Mouse (Mus musculus) heart, embryonic 13.5 days (tissue): ENCODE results near the gene Prrx1. TPM values are rescaled to one million over a fixed set of nuclear protein-coding genes. Genes with fewer than 3 reads are reported as not detected.

ENCODE experiments used
- ATAC-seq: fragments of 200-750 bp; cut with Nextera tagmentation; 2 replicates; pipeline ENCODE4 v1.8.0; 2017; ENCODE audit warnings: moderate TSS enrichment; ENCODE audit not compliant: insufficient number of reproducible peaks, low FRiP score, low TSS enrichment; ENCODE audit errors: extremely low read depth
- H3K27ac ChIP-seq: fragments of 300-500 bp; sonication (generic); replicated peaks from 2 replicates; pipeline ENCODE4 v1.5.1; 2015; ENCODE audit warnings: moderate library complexity, mild to moderate bottlenecking, inconsistent platforms
- H3K27me3 ChIP-seq: fragments of 300-500 bp; sonication (generic); replicated peaks from 2 replicates; pipeline ENCODE4 v1.6.1; 2015; ENCODE audit warnings: mild to moderate bottlenecking, inconsistent platforms
- H3K36me3 ChIP-seq: fragments of 300-500 bp; sonication (generic); 2 replicates; pipeline ENCODE4 v1.6.1; 2015; ENCODE audit warnings: mild to moderate bottlenecking, inconsistent platforms
- H3K4me1 ChIP-seq: fragments of 300-500 bp; sonication (generic); 2 replicates; pipeline ENCODE4 v1.6.1; 2015; ENCODE audit warnings: inconsistent platforms
- H3K4me2 ChIP-seq: fragments of 300-500 bp; sonication (generic); 2 replicates; pipeline ENCODE4 v1.6.1; 2015; ENCODE audit warnings: inconsistent platforms, mild to moderate bottlenecking, moderate library complexity
- H3K4me3 ChIP-seq: fragments of 300-500 bp; sonication (generic); 2 replicates; pipeline ENCODE4 v1.5.1; 2015; ENCODE audit warnings: moderate library complexity, mild to moderate bottlenecking, inconsistent platforms
- H3K9ac ChIP-seq: fragments of 300-500 bp; sonication (generic); 2 replicates; pipeline ENCODE4 v1.6.1; 2015; ENCODE audit warnings: inconsistent platforms, mild to moderate bottlenecking, moderate library complexity
- H3K9me3 ChIP-seq: fragments of 300-500 bp; sonication (generic); 2 replicates; pipeline ENCODE4 v1.6.1; 2016; ENCODE audit warnings: inconsistent platforms
- WGBS: fragments of 180-500 bp; shearing (Covaris S2); methylation state at CpG from one replicate; pipeline ENCODE4 v1.1.7; 2015; ENCODE audit warnings: mixed read lengths; 5-methylcytosine and 5-hydroxymethylcytosine counted together
- polyA plus RNA-seq: library from polyadenylated mRNA; unstranded; fragments of >200 nt; fragmentation: Nextera tagmentation; extraction: Ambion mirVana; gene quantifications from 2 replicates; pipeline ENCODE4 v1.2.1, GENCODE M21; 2015

The Prrx1 gene
- polyA plus RNA-seq, 1 experiment from 2014 or later: 8.2 TPM

- H3K4me1 ChIP-seq: peaks cover 5% of the 10 kb centered on the region
- H3K27ac ChIP-seq: no peak overlapping the region
- no peaks in the 10 kb centered on the region for H3K27me3 ChIP-seq
- ATAC-seq: no peak
- H3K4me2 ChIP-seq: no peak overlapping the region
- WGBS: 86% methylated on average over 2 of the region's 2 CpGs
- H3K9me3 ChIP-seq: no peaks in the 10 kb centered on the region
- peaks cover 15% of the 10 kb centered on the region; the same call in 1 of the 2 replicates for H3K36me3 ChIP-seq
- H3K4me3 ChIP-seq: no peak overlapping the region
- H3K9ac ChIP-seq: no peak overlapping the region
Measured at GRCm38 (mm10) chr1:163255884-163256283, 57.6 kb downstream of the Prrx1 start.

DNA sequence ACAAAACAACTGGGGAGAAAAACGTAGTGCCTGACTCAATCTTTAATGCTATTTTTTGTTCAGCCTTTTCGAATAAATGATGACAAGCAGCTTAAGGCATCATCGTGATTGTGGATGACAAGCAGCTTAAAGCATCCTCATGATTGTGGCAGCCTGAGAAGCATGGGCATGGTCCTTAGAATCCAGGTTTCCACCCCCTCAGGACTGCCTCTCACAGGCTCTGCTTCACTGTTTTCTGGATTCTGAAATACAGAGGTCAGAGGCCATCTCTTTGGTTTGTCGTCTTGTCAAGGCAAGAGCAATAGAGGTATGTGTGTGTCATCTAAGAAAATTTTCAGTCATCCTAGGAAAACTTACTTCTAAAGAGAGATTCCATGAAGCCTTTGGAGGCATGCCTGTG lies 60.7 kb downstream of the Prrx1 start:
- Histone ChIP-seq H3K27ac (no peak overlapping the region), H3K27me3 (no peaks in the 10 kb centered on the region), H3K4me3 (no peak overlapping the region), H3K4me2 (no peak overlapping the region), H3K36me3 (peaks cover 11% of the 10 kb centered on the region; the same call in 1 of the 2 replicates), H3K9ac (no peak overlapping the region), H3K9me3 (no peaks in the 10 kb centered on the region), H3K4me1 (peaks cover 5% of the 10 kb centered on the region)
- WGBS: 68% methylated on average over 4 of the region's 4 CpGs
- ATAC-seq: no peak

DNA sequence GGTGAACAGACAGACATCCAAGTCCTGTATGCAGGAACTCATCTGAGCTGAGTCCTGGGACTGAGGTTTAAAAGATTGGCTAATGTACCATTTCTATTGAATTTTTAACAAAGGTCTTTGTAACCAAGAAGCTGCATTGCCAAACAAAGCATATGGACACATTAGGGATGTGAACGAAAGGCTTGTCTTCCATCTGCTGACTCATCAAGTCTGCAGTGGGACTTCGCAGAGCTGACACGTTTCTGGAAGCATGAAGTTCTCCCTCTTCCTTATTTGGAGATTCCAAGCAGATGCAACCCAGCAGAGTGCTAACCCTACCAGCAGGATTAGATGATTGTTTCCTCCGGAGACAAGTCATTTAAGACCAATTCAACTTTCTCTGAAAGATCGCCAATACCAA lies 61.2 kb downstream of the Prrx1 start:
- 68% methylated on average over 5 of the region's 5 CpGs for WGBS

GRCm38 (mm10) chr1:163251766-163252165 lies 61.7 kb downstream of the Prrx1 start:
- 54% methylated on average over 1 of the region's 1 CpGs for whole genome bisulfite sequencing
- Histone ChIP-seq H3K9me3 (no peaks in the 10 kb centered on the region), H3K4me3 (no peak overlapping the region), H3K36me3 (0 out of 2 replicates have a peak, but pooled peaks cover 7% of the 10 kb centered on the region), H3K4me2 (no peak overlapping the region), H3K9ac (no peak overlapping the region), H3K27me3 (no peaks in the 10 kb centered on the region), H3K27ac (no peak overlapping the region), H3K4me1 (peaks cover 5% of the 10 kb centered on the region)
- ATAC-seq: no peak

More for the DNA sequence above, 61.2 kb downstream of the Prrx1 start:
- H3K4me3 ChIP-seq: no peak overlapping the region
- H3K36me3 ChIP-seq: peaks cover 7% of the 10 kb centered on the region; the same call in 1 of the 2 replicates
- H3K9ac ChIP-seq: no peak overlapping the region
- no peak for ATAC-seq
- no peak overlapping the region for H3K27ac ChIP-seq
- H3K4me2 ChIP-seq: no peak overlapping the region
- H3K4me1 ChIP-seq: peaks cover 5% of the 10 kb centered on the region
- H3K27me3 ChIP-seq: no peaks in the 10 kb centered on the region
- no peaks in the 10 kb centered on the region for H3K9me3 ChIP-seq

DNA sequence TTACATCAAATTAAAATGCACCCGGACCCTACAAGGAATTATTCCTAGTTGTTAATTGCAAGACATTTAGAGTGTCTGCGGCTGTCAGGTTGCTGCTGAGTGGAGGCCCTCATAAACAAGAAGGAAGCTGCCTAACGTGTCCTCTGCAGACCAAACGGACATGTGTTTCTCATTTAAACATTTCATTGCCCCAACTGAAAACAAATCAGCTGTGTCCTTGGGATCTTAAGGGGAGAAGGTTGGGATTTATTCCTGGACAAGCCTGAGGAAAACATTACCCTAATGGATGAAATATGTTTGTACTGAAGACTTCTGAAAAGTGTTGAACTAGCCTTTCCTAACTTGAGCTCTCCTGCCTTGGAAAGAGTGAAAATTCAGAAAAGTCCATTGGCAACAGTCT lies 74.6 kb downstream of the Prrx1 start:
- no peaks in the 10 kb centered on the region for H3K27me3 ChIP-seq
- no peaks in the 10 kb centered on the region for H3K9me3 ChIP-seq
- no peak for ATAC-seq
- no peak overlapping the region for H3K4me3 ChIP-seq
- no peak overlapping the region for H3K4me2 ChIP-seq
- H3K9ac ChIP-seq: no peak overlapping the region
- 66% methylated on average over 4 of the region's 4 CpGs for WGBS
- H3K4me1 ChIP-seq: no peaks in the 10 kb centered on the region
- no peaks in the 10 kb centered on the region for H3K36me3 ChIP-seq
- no peak overlapping the region for H3K27ac ChIP-seq

DNA sequence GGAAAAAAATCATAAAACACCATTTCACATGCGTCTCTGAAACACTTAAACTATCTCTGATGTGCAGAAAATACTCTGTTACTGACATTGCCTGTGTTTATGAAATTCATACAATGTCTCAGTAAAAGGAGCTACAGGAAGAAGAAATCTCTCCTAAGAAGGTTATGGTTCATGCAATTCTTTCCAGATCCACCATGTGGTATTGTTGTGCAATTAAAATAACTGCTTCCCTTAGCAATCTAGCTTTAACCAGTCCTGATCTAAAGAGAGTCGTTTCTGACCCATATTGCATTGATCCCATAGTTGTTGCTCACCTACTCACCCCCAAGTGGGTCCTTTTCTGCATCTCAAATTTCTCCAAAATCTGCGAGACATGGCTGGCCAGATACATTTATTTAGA lies 82.3 kb downstream of the Prrx1 start:
- Histone ChIP-seq H3K4me3 (no peak overlapping the region), H3K4me2 (no peak overlapping the region), H3K27ac (no peak overlapping the region), H3K9me3 (peaks cover 4% of the 10 kb centered on the region; the same call in 1 of the 2 replicates), H3K9ac (no peak overlapping the region), H3K4me1 (no peaks in the 10 kb centered on the region), H3K36me3 (no peaks in the 10 kb centered on the region), H3K27me3 (no peaks in the 10 kb centered on the region)
- WGBS: 65% methylated on average over 3 of the region's 3 CpGs
- ATAC-seq: no peak

DNA sequence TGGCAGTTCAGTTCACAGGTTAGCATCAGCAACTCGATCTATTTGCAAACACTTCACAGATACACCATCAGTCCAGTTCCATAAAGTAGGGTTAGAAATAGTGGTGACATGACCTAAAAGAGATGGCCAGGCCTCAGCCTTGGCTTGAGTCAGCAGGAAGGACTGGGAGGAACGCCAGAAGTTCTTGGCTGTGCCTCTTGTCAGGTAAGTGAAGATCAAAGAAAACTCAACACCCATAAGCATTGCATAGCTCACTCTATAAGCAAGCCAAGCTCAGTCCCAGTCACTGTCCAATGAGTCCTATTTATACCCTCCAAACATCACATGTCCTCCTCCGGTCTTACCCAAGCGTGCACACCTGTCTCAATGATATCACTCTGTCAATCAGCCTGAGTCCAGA lies 87.2 kb downstream of the Prrx1 start:
- H3K4me1 ChIP-seq: no peaks in the 10 kb centered on the region
- WGBS: 69% methylated on average over 4 of the region's 4 CpGs
- no peak for ATAC-seq
- no peaks in the 10 kb centered on the region for H3K27me3 ChIP-seq
- no peak overlapping the region for H3K9ac ChIP-seq
- H3K36me3 ChIP-seq: no peaks in the 10 kb centered on the region
- H3K9me3 ChIP-seq: peaks cover 4% of the 10 kb centered on the region; the same call in 1 of the 2 replicates
- H3K4me2 ChIP-seq: no peak overlapping the region
- H3K27ac ChIP-seq: no peak overlapping the region
- H3K4me3 ChIP-seq: no peak overlapping the region

GRCm38 (mm10) chr1:163221767-163222166 lies 91.7 kb downstream of the Prrx1 start:
- 70% methylated on average over 1 of the region's 1 CpGs for WGBS
- Histone ChIP-seq H3K27ac (no peak overlapping the region), H3K4me3 (no peak overlapping the region), H3K4me2 (no peak overlapping the region), H3K9me3 (no peaks in the 10 kb centered on the region), H3K4me1 (no peaks in the 10 kb centered on the region), H3K27me3 (no peaks in the 10 kb centered on the region), H3K36me3 (no peaks in the 10 kb centered on the region), H3K9ac (no peak overlapping the region)
- ATAC-seq: no peak

- 71% methylated on average over 14 of the region's 14 CpGs for WGBS
- Histone ChIP-seq H3K27me3 (no peaks in the 10 kb centered on the region), H3K4me3 (no peak overlapping the region), H3K36me3 (no peaks in the 10 kb centered on the region), H3K4me2 (no peak overlapping the region), H3K27ac (no peak overlapping the region), H3K9me3 (no peaks in the 10 kb centered on the region), H3K9ac (no peak overlapping the region), H3K4me1 (no peaks in the 10 kb centered on the region)
- no peak for ATAC-seq
Measured at GRCm38 (mm10) chr1:163208919-163209867, 104.3 kb downstream of the Prrx1 start.

DNA sequence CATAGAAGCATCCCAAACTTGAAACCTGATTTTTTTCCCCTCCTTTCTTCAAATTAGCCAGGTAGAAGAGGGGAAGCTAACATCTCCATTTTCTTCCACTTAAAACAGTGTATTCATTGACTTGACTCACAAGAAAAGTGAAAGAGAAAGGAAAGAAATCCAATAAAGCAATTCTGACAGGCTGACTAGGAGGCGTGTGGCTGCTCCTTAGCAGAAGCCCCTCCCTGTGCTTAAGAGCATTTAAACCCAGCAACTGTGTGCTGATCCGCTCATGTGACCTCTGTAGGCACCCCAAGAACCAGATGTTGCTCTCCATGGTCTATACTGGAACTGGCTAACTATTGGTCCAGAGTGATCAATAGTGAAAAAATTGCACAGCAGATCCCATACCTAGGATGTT lies 114.7 kb downstream of the Prrx1 start:
- 60% methylated on average over 2 of the region's 2 CpGs for WGBS
- H3K27ac ChIP-seq: no peak overlapping the region
- no peaks in the 10 kb centered on the region for H3K9me3 ChIP-seq
- no peak overlapping the region for H3K4me3 ChIP-seq
- no peak for ATAC-seq
- no peak overlapping the region for H3K9ac ChIP-seq
- no peaks in the 10 kb centered on the region for H3K27me3 ChIP-seq
- H3K4me2 ChIP-seq: no peak overlapping the region
- no peaks in the 10 kb centered on the region for H3K4me1 ChIP-seq
- H3K36me3 ChIP-seq: no peaks in the 10 kb centered on the region

DNA sequence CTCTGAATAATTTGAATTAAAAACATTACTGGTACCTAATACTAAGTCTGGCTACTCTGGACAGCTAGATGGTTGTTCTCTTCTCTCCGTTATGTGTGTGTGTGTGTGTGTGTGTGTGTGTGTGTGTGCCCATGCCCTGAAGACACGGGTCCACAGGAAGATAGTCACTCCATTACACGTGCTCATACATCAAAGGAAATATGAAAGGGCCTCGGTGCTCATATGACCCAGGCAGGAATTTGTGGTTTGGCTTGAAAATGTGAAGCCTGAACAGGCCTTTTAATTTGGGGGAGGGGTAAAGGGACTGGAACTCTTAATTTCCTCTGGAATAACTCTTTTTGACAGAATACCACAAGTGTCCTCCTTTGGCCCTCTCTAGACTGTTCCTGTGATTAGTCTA lies 115.5 kb downstream of the Prrx1 start:
- H3K4me1 ChIP-seq: no peaks in the 10 kb centered on the region
- H3K27ac ChIP-seq: no peak overlapping the region
- no peaks in the 10 kb centered on the region for H3K9me3 ChIP-seq
- no peak overlapping the region for H3K4me2 ChIP-seq
- no peak overlapping the region for H3K9ac ChIP-seq
- no peaks in the 10 kb centered on the region for H3K36me3 ChIP-seq
- ATAC-seq: no peak
- 61% methylated on average over 4 of the region's 4 CpGs for WGBS
- H3K27me3 ChIP-seq: no peaks in the 10 kb centered on the region
- no peak overlapping the region for H3K4me3 ChIP-seq
